Mouse (Mus musculus) cerebellum, postnatal 25 days (tissue): Measurements from ENCODE around the gene Ltb.

ENCODE experiments used
- DNase-seq, 2 experiments: peaks; one replicate each; pipeline ENCODE4 v3.0.0; 2021; ENCODE audit warnings: mixed read lengths in 2 of 2

Ltb gene

GRCm38 (mm10) chr17:35195631-35196320 is 1.5 kb downstream of the Ltb start:
- peak; percentile 68 to 77 for DNase-seq

GRCm38 (mm10) chr17:35196321-35196641 is 2.0 kb downstream of the Ltb start:
- peak in 1 of 2 experiments; percentile 17 for DNase-seq

- DNase-seq: no peak
Observed at GRCm38 (mm10) chr17:35197126-35197525, 2.9 kb downstream of the Ltb start.

- DNase-seq: no peak
Observed at GRCm38 (mm10) chr17:35198029-35198428, 3.8 kb downstream of the Ltb start.

- DNase-seq: no peak
Observed at GRCm38 (mm10) chr17:35198946-35199345, 4.7 kb downstream of the Ltb start.

GRCm38 (mm10) chr17:35200398-35200797 is 6.2 kb downstream of the Ltb start:
- no peak for DNase-seq

- no peak for DNase-seq
Observed at GRCm38 (mm10) chr17:35201128-35201527, 6.9 kb downstream of the Ltb start.

GRCm38 (mm10) chr17:35201787-35202186 is 7.5 kb downstream of the Ltb start, which contains the start of gene Tnf:
Gene Tnf (minus strand): TSS chr17:35202007.
- DNase-seq: no peak

- no peak for DNase-seq
Observed at GRCm38 (mm10) chr17:35202442-35202841, 8.2 kb downstream of the Ltb start.

GRCm38 (mm10) chr17:35204494-35205379 is 10.5 kb downstream of the Ltb start, which contains the start of gene Lta:
Gene Lta (minus strand): TSS chr17:35205351.
- no peak for DNase-seq

GRCm38 (mm10) chr17:35205380-35205769 is 11.1 kb downstream of the Ltb start:
- DNase-seq: no peak

GRCm38 (mm10) chr17:35209785-35210535 is 15.7 kb downstream of the Ltb start:
- no peak for DNase-seq

- no peak for DNase-seq
Observed at GRCm38 (mm10) chr17:35210593-35210992, 16.4 kb downstream of the Ltb start.

GRCm38 (mm10) chr17:35213071-35213470 is 18.8 kb downstream of the Ltb start:
- DNase-seq: no peak

GRCm38 (mm10) chr17:35218516-35219193 is 24.4 kb downstream of the Ltb start:
- DNase-seq: no peak

GRCm38 (mm10) chr17:35219601-35220041 is 25.4 kb downstream of the Ltb start:
- no peak for DNase-seq

- DNase-seq: no peak
Observed at GRCm38 (mm10) chr17:35220156-35220952, 26.1 kb downstream of the Ltb start, which contains the start of gene Gm16181. Gene Gm16181 (plus strand): TSS chr17:35220834.

- DNase-seq: no peak
Observed at GRCm38 (mm10) chr17:35222299-35222698, 28.1 kb downstream of the Ltb start.

GRCm38 (mm10) chr17:35224641-35225040 is 30.4 kb downstream of the Ltb start:
- no peak for DNase-seq

- DNase-seq: no peak
Observed at GRCm38 (mm10) chr17:35225456-35225855, 31.2 kb downstream of the Ltb start.

GRCm38 (mm10) chr17:35226561-35227046 is 32.4 kb downstream of the Ltb start:
- no peak for DNase-seq
